Mouse (Mus musculus): Measurements from ENCODE around the gene 4931406C07Rik.
"Not testable (repeated sequence)": the region's sequence is repeated elsewhere in the genome, so short reads cannot be mapped to it uniquely, and the experiment has no call there.

Gene 4931406C07Rik

DNA sequence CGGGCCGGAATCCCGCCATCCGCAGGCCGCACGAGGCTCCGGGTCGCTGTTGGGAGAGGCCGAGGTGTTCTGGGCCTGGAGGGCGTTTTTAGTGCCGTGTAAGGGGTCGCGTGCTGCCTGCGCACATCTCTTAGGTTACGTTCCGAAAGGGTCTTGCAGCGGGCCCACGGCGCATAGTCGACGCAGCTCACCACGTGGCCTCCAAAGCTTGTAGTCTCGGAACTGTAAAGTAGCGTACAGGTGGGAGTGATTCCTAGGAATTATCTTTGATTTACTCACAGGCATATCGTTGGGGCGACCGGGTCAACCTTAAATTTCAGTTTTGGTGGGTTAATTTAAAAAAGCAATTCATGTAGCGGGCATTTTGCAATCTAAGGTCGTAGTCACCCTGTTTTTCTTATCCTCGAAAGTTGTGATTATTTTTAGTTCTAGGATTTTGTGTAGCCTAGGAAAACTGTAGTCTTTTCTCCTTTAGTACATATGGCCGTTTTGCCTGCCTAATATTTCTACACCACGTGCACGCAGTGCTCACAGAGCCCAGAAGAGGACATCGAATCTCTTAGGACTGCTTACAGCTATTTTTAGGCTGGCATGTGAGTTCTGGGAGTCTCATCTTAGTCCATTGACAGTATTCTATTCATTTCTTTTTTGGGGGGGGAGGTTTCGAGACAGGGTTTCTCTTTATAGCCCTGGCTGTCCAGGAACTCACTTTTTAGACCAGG, at the start of gene 4931406C07Rik:
4931406C07Rik (minus strand) TSS at position 51 of the 722 bp plus-strand sequence.
- DNase-seq (ENCODE audit: low spot score) = peak; percentile 66

DNA sequence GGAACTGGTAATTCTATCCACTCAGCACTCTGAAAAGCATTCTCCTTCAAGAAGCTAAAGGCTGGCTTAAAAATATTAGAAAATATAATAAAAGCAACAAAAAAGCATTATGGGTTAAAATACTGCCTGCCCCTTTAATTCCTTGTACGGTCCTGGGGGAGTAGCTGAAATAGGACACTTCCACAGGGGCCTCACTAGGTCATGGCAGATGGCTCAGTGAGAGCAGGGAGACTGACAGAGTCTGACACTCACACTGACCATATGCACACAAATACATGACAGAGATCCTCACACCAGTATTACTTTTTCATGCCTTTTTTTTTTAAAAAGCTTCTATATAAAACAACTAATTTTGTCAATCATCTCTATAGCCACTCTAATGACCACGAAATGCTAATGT, 43.7 kb upstream of the 4931406C07Rik start:
- peak; percentile 18 for DNase-seq (ENCODE audit: low spot score)

DNA sequence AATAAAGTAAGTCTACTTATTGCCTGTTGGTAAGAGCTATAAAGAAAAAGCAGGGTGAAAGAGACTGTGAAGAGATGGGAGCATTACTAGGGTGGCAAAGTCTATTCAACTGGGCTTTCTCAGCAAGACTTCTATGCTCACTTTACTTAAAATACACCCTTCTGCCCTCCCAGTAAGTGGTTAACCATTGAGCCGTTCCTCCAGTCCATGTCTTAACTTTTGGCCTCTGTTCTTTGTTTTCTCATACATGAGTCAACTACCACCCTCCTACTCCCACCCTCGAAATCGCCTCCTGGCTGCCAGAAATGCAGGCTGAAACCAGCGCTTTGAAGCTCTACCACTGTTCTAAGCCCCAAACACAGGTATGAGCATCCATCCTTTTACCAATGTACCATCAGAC, 31.5 kb upstream of the 4931406C07Rik start:
- DNase-seq (ENCODE audit: low spot score) = no peak

GRCm38 (mm10) chr9:15318170-15318742, 12.0 kb upstream of the 4931406C07Rik start:
- no peak for DNase-seq (ENCODE audit: low spot score)

DNA sequence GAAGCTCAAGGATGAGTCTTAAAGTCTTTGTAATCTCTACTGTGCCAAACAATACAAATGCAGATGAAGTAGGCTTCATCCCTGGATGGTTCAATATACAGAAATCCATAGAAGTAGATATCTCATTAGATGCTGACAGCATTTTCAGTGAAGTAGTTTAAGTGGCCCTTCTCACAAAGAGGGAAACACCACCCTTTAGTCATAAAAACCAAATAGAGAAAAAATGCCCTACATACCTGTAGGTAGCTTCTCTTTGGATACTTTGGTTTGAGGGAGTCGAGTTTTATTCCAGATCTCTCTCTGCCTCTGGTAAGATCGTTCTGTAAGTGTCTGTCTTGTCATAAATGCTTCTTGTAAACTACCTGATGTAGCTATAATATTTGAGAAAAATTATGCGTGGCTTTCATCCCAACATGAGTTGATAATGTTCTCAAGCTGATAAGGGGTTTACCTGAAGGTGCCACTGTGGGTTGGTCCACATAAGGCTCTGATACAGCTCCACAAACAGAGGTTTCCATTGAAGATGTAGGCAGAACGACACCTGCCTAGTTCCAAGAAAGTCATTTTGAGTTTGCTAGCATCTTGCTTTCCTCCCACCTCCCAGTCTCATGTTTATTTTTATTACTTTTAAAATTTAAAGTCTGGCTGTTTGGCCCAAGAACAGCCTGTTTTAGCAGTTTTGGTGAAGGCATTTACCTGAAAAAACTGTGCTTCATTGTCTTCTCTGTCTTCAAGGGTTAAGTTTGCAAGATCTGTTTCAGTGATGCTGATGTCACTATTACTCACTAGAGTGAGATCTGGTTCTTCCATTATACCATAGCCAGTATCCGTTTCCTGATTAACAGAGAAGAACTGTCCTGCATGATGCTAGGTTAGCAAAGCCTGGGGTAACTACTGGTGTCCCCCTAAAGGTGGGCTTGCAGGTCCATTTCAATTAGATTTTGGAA, 11.2 kb upstream of the 4931406C07Rik start:
- no peak for DNase-seq (ENCODE audit: low spot score)

DNA sequence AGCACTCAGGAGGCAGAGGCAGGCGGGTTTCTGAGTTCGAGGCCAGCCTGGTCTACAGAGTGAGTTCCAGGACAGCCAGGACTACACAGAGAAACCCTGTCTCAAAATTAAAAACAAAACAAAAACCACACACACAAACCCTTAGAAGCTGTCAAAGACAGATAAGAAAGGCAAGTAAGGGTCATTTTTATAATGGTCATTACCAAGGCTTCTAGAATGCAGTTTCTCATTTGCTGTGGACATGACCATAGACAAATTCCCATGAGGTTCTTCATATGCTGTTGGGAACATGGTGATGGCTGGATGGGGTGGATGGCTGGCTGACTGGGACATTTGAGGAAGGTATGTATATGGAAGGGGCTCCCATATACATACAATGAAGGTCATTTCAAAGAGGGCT, 10.0 kb upstream of the 4931406C07Rik start:
- not testable (repeated sequence) for DNase-seq (ENCODE audit: low spot score)

GRCm38 (mm10) chr9:15314619-15315018, 8.4 kb upstream of the 4931406C07Rik start:
- DNase-seq (ENCODE audit: low spot score) = no peak

DNA sequence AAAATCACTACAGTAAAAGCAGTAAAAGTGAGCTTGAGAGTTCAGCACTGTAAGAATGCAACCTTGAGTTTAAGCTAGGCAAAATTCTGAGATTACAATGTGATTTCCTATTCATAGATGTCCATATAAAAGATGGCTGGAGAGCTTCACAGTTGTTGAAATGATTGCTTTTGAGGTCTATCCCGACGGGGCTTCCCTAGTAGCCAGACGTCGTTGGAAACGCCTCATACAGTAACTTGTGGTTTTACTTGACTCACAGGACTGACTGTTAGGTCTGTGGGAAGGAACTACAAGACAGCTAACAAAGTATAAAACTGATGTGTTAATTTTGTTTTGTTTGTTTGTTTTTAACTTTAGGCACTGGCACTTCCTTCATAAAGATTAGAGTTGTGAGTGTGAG, 7.4 kb upstream of the 4931406C07Rik start:
- DNase-seq (ENCODE audit: low spot score) = no peak

DNA sequence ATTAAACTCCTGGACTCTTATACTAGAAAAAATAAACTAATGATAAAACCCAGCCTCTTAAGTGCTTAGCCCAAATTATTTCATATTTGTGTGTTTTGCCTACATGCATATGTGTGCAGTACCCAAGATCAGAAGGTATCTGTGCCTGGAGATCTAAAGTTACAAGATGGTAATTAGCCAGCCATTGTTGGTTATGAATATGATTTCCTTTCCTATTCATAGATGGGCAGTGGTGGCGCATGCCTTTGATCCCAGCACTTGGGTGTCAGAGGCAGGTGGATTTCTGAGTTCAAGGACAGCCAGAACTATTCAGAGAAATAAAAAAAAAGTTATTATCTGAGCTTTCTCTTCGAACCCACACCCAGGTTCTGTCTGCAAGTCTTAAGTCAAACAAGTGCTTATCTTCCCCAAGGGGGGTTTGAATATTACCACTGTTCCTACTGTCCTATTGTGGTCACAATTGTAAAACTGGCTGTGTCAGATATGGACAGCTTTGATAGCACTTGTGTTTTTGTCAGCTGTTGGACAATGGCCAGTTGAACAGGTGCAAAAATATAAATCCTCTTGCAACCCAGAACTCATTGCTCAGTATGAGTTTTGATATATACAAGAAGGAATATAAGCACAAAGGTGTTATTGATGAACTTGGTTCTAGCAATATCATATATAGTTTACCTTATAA, 5.9 kb upstream of the 4931406C07Rik start:
- DNase-seq (ENCODE audit: low spot score) = no peak

DNA sequence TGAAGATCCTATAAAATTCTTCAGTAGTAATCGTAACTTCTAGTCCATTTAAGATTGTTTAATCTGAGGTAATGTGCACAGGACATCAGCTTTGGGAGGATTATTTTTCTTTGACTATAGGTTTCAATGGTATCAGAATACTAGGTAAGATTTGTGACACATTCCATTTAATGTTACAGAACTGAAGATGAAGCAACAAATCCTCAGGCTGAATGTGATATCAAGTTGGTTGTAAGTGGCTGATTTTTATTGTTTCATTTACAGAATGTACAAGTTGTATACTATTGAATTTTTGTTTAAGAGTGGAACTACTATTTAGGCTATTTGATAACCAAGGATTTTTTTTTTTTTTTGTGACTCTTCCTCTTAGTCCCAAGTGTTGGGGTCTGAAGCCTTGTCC, 3.9 kb upstream of the 4931406C07Rik start:
- DNase-seq (ENCODE audit: low spot score) = no peak

DNA sequence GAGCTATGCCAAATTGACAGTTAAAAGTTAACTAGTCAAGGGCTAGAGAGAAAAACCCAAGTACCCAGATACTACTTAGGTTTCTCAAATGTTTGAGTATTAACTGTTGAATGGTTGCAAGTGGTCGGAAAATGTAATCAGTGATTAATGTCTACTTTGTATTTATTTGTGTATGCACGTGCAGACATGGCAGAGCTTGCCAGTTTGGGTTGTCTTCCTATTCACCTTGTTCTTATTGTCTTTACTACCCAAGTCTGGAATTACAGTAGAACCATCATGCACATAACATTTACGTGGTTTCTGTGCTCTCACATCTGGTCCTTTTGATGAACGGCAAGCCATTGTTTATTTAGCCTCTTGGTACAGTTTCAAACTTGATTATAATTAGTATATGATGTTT, 3.2 kb upstream of the 4931406C07Rik start:
- DNase-seq (ENCODE audit: low spot score) = no peak

DNA sequence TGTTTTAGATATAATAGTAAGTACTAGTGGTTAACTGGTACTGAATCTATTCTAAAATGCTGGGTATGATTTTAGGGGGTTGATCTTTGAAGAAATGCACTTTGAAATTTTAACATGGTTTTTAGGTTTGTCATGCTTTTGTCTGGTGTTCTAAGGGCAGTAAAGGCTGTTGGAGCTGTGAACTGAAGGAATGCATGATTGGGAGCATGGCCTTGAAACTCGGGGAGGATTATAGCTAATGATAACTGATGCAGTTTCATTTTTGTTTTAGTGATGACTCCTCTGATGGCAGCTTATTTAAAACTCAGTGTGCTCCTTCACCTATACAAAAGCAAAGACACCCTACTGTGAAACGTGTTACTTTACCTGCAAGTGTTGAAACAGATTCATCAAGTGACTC, 2.0 kb upstream of the 4931406C07Rik start:
- DNase-seq (ENCODE audit: low spot score) = no peak

DNA sequence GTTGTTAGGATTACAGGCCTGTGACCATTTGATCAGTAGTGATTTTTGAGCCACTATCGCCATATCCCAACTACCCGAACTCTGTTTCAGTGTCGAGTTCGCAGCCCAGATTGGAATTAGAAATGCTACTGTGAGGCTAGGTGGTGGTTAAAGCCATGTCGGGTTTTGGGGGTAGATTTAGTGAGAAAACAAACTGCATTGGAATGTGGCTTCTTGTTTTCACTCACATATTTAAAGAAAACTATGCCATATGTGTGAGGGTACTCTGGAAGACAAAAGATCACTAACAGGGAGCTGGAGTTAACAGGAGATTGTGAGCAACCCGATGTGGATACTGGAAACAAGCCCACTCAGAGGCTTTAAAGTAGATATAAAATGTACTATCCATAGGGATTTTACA, 1.0 kb upstream of the 4931406C07Rik start:
- DNase-seq (ENCODE audit: low spot score) = no peak

- DNase-seq (ENCODE audit: low spot score) = peak; percentile 97
These were observed 498 bp downstream of the 4931406C07Rik start, which contains the start of gene Taf1d for GRCm38 (mm10) chr9:15305503-15306397. Gene Taf1d, plus strand, starts transcription at chr9:15306214.

GRCm38 (mm10) chr9:15302881-15303280, 3.4 kb downstream of the 4931406C07Rik start:
- no peak for DNase-seq (ENCODE audit: low spot score)

GRCm38 (mm10) chr9:15302006-15302405, 4.2 kb downstream of the 4931406C07Rik start:
- not testable (repeated sequence) for DNase-seq (ENCODE audit: low spot score)

DNA sequence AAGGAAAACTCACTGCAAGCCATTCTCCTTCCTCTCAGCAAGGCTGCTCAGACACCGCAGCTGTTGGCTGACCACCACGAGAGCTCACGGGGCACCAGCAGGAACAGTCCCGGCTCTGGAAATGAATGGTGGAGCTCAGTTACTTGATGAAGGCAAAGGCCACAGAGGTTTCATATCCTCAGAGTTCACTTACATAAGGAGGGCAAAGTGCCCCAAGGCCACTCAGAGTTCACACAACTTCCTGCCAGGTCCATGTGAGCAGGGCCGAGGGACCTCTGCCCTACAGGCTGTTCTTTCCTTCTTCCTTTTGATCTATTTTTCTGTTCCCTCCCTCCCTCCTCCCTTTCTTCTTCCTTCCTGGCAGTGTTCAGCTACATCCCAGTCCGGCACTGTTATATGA, 4.8 kb downstream of the 4931406C07Rik start:
- DNase-seq (ENCODE audit: low spot score) = peak; percentile 52

DNA sequence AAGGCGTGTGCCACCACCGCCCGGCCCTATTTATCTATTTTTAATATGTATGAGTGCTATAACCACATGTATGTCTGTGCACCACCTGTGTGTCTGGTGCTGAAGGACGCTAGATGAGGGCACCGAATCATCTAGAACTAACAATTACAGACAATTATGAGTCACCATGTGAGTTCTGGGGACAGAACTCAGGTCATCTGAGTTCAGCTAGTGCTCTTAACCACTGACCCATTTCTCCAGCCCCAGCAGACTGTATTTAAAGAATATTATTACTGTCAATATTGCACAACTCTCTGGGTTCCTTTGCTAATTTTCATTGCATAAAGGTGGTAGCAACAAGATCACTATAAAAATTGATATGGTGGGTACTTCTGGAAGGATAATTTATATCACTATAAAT, 6.2 kb downstream of the 4931406C07Rik start:
- DNase-seq (ENCODE audit: low spot score) = no peak

DNA sequence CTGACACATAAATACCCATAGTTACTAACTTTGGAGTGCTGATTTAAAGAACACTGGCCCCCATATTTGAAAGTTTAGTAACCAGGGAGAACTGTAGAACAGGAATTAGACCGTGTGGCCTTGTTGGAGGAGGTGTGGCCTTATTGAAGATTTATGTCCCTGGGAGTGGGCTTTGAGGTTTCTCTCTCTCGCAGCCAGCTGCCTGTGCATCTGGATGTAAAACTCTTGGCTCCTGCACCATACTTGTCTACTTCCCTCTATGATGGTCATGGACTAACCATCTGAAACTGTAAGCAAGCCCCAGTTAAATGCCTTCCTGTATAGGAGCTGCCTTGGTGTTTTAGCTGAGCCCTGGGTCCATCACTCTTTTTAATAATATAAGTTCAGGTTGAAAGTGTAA, 7.8 kb downstream of the 4931406C07Rik start:
- no peak for DNase-seq (ENCODE audit: low spot score)

DNA sequence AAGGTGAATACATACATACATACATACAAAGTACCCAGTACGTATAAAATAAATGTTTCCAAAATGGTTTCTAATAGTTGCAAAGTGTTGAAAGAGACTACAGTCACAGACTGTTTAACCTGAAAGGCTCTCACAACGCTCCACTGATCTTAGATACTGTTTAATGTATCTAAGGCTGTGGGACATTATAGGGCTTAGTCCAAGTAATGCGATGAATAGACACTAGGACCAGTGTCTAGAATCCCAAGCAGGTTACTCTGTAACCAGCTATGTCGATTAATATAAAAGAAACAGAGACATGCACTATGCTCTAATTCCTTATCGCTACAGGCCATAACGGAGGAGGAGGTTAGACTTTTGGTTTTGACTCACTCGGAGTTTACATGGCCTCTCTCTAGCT, 9.1 kb downstream of the 4931406C07Rik start:
- DNase-seq (ENCODE audit: low spot score) = no peak

GRCm38 (mm10) chr9:15289251-15289650, 17.0 kb downstream of the 4931406C07Rik start:
- no peak for DNase-seq (ENCODE audit: low spot score)

Data from embryo, embryonic 10 days (tissue).